Mouse (Mus musculus) E14TG2a.4 (cell line): ENCODE measurements around the gene Slc4a1.

ENCODE experiments used
- CTCF ChIP-seq: conservative IDR thresholded peaks from 2 replicates; pipeline ENCODE4 v1.5.1; 2014; ENCODE audit warnings: low read length
- NANOG ChIP-seq: IDR thresholded peaks from 2 replicates; pipeline ENCODE4 v1.6.1; 2014; ENCODE audit warnings: borderline replicate concordance, low read length, mixed read lengths

DNA sequence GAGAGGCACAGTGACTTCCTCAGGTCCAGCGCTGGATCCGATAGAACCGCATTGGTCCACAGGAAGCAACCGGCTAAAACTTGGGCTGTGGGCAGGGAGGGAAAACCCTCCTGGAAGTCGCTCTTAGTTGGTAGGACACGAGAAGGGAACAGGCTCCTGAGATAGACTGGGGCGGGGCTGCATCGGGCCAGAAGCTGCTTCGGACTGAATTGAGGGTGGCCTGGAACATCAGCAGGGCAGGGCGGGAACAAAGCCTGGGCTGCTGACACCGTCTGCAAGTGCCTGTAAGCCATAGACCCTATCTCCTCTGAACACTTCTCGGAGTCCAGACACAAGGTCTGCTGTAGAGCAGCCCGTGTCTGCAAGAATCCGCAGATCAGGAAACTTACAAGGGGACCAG lies 6.9 kb upstream of the Slc4a1 start:
- TF ChIP-seq CTCF (no peak), NANOG (no peak)
